Mouse (Mus musculus) layer of hippocampus, adult 8-10 months (tissue): ENCODE measurements at regions not wholly inside any gene's neighbourhood (a gene's known extent, or its start where the extent isn't known, plus 50 kb on each side); places are given as distances from the start of the nearest gene placed in this dataset.
"Not testable (repeated sequence)": the region's sequence is repeated elsewhere in the genome, so short reads cannot be mapped to it uniquely, and the experiment has no call there.

Experiments used
- DNase-seq, 2 experiments: peaks; one replicate each; pipeline ENCODE4 v3.0.0; 2022; ENCODE audit warnings: low spot score in 2 of 2

DNA sequence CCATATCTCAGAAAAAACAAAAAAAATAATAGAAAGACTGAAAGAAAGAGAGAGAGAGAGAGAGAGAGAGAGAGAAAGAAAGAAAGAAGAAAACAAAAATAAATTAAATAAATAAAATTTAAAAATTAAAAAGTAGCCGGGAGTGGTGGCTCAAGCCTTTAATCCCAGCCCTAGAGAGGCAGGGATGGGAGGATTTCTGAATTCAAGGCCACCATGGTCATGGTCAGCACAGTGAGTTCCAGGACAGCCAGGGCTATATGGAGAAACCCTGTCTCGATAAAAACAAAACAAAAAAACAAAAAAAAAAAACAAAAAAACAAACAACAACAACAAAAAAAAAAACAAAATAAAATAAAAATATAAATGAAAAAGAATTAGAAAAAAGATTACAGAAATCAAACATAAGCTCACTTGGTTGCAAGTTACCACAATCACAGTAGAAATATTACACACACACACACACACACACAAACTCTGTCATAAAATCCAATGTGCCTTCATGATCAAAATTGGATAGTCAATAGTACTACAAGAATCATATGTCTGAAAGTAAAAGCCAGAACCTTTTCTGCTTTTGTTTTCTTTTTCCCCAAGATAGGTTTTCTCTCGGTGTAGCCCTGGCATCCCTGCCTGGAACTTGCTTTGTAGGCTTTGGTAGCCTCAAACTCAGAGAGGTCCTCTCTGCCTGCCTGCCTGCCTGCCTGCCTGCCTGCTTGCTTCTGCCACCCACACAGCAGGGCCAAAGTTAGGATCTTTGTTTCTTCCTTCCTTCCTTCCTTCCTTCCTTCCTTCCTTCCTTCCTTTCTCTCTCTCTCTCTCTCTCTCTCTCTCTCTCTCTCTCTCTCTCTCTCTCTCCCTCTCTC lies 476.1 kb upstream of the Olfr161 start:
- peak; percentile 2 to 10 for DNase-seq

GRCm38 (mm10) chr16:3115336-3116112 lies 475.3 kb upstream of the Olfr161 start:
- peak; percentile 14 to 17 for DNase-seq

DNA sequence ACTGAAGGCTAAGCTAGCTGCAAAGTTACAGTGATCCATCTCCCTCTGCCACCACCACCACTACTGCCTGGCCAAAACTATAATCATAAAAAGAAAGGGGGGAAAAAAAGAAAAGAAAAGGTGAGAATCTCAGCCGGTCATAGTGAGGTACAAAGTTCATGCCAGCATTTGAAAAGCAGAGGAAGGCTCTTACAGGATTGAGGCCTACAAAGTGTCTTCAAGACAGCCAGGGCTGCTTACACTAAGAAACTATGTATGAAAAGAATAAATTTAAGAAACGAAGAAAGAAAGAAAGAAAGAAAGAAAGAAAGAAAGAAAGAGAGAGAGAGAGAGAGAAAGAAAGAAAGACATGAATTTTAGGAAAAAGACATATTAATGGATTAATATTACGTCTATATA lies 474.7 kb upstream of the Olfr161 start:
- DNase-seq = peak; percentile 21 to 29

GRCm38 (mm10) chr16:3121216-3121615 lies 469.6 kb upstream of the Olfr161 start:
- not testable (repeated sequence) for DNase-seq

DNA sequence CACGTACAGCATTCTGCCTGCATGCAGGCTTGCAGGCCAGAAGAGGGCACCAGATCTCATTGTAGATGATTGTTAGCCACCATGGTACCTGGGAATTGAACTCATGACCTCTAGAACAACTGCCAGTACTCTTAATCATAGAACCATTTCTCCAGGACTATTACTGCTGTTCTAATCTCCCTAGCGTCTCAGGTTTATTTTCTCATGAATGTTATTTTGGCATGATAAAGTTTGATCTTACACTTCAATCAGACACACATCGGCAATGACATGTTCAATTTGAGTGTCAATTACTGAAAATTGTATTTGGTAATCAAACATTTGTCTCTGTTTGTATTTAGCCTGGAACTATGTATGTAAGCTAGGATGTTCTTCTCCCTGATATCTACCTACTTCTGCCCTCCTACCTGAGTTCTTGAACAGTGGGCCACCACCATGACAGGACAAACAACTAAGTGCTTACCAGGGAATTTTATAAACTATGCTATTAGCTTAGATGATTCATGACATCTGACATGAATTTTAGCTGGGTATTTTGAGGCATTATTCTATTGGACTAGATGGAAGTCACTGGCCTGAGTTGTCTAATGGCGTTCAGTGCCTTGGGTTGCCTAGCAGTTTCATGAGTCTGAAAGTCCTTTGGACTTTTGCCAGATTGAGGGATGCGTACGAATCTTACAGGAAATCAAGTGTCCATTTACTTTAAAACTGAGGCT lies 468.5 kb upstream of the Olfr161 start:
- DNase-seq = not testable (repeated sequence)

GRCm38 (mm10) chr16:3122861-3123477 lies 467.9 kb upstream of the Olfr161 start:
- peak; percentile 12 to 25 for DNase-seq

GRCm38 (mm10) chr16:3127317-3127716 lies 463.5 kb upstream of the Olfr161 start:
- not testable (repeated sequence) for DNase-seq
